Mouse (Mus musculus) cerebellum, postnatal 10 days (tissue): ENCODE results near the gene Glyat.
A peak's percentile ranks its signal among the peaks of the same experiment; 100 is the strongest.
"Not testable (repeated sequence)": the region's sequence is repeated elsewhere in the genome, so short reads cannot be mapped to it uniquely, and the experiment has no call there.

Experiments used
- DNase-seq, 2 experiments: peaks; one replicate each; pipeline ENCODE4 v3.0.0; 2021; ENCODE audit warnings: mixed read lengths in 2 of 2

Glyat gene

GRCm38 (mm10) chr19:12633176-12633575 lies at the start of gene Glyat:
TSS of gene Glyat (plus strand) at chr19:12633308.
- DNase-seq: no peak

DNA sequence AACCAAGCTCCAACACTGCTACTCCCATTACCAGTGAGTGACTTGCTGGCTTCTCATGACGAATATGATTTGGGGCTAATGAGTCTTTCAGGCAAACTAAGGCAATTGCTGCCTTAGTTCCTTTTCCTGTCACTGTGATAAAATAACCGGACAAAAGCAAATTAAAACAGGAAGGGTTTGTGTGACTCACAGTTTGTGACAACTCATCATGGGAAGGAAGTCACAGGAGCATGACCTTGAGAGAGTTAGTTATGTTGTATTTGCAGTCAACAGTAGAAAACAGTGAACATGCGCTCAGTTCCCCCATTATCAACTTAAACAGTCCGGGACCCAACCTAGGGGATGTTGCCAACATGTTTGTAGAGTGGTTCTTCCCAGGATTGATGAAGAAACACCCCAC lies 47.8 kb upstream of the Glyat start:
- no peak for DNase-seq

DNA sequence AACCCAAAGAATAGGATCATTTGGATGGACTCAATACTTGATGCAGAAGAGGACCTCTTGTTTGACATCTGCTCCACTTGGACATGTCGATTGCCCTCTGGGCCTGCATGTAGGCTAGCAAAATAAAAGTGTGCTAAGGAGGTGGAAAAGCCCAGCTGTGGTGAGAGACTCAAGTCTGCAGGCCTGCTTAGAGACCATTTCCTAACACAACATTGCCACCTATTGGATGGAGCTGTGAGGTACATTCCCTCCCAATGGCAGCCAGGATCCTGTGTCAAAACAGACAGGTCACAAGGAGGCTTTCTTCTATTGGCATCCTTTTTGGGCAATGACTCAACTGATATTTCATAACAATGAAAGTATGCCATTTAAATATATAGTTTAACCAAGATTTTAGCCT lies 41.2 kb upstream of the Glyat start:
- DNase-seq: peak; percentile 76 to 83

DNA sequence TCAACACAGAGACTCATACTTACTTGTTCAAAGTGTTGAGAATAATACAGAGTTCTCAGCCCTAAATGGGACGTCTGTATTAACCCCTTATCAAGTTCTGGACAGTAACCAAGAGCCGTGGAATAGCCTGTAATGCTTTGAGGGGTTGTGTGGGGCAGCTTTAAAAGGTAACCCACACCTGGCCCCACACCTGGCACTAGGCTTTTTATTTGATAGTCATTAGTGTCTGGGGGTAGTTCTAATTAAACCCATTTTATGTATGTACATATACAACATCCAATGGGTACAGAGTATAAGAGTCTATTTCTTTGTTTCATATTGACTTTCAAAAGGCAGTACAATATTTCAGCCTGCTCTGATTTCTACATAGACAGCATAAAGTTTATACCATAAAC lies 38.0 kb upstream of the Glyat start:
- DNase-seq: no peak

DNA sequence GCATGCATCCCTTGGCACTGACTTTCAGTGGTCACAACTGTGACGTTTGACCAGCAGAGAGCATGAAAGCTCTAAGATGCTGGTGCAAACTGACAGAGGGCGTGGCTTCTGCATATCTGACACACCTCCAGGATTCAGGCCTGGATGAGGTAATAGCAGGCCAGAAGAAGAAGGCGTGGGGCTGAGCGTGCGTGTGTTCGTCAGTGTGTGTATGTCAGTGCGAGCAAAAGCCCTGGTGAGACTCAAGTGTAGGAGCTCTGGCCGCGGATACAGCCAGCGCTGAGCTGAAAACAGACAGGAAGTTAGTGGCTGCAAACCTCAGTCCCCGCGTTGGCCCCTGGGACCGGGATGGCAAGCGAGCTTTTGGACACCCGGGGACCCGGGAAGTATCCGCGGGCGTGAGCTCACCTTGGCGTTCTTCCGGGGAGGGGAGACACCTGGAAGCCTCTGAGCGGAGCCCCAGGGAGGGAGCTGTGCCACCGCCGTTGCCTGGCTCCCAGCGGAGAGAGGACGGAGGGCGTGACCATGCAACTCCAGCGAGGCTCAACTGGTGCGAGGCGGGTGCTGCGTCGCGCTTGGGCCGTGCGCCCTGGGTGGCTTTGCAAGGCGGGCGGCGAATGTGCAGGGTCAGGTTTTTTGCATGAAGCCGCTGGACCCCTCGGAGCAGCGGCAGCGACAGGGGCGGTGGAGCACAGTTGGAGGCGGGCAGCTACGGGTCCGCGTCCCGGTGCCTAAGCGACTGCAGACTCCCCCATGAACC lies 37.4 kb upstream of the Glyat start:
- peak; percentile 80 to 81 for DNase-seq

DNA sequence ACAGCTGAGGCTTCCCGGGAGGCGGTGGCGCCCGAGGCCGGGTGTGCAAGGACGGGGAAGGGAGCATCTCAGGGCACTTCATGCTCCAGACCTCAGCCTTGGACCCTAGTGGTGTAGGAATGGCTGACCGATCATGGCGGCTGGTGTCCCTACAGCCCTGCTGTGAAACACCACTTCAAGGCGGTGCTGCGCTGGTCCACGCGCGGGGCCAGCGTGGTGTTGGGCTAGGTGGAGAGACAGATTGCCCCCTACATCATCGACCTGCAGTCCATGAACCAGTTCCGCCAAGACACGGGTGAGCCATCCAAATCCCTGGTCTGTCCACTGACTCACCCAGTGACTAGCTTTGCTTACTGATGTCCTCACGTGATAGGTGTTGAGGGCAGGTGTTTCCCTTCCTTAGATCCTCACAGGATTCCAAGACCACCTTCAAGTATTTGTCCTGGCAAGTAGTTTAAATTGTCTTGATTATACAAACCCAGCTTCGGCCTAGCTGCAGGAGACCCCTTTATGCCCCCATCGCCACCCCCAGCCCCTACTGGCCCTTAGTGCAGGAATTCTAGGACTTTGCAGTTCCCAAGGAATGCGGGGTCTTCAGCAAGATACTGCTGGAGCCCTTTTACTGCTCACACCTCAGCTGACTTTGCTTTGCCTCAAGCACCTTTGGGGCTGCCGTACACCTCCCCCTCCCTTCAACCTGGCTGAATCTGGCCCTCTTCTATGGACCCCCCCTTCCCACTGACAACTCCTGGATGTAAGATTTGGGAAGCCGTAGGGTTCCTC lies 36.6 kb upstream of the Glyat start:
- DNase-seq: peak in 1 of 2 experiments; percentile 56

DNA sequence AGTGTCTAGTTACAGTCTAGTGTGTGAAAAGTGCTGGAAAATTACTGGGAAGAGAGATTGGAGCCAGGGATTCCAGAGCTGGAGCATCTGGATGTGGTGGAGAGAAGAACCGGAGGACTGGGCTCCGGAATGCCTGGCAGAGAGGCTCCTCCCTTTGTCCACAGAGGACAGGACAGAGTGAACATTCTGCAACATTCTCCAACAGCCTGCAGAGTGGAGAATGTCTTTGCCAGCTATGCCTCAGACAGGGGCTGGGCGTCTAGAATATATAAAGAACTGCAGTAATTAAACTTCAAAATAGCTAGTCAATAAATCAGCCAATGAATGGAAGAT lies 36.1 kb upstream of the Glyat start:
- peak in 1 of 2 experiments; percentile 5 for DNase-seq

- DNase-seq: no peak
Observed at GRCm38 (mm10) chr19:12598674-12599073, 34.4 kb upstream of the Glyat start.

DNA sequence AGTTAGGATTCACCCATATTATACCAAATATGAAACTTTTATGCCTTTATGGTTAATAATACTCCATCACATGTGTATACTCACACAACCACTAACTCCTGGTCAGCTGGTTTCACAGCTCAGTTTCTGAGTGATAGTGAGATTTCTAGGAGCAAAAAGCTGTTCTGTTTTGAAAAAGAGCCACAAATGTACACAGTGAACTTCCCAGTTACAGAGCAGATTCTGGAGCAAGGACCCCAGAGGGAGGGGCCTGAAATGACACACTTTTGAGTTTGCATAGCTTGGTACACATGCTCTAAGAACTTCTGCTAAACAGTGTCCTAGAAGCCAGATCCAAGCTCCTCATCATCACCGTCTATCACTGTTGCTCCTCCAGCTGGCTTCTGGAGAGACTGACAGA lies 33.4 kb upstream of the Glyat start, which contains the start of gene Gm4952:
TSS of gene Gm4952 (plus strand) at position 301 of the 400 bp plus-strand sequence.
- DNase-seq: no peak

DNA sequence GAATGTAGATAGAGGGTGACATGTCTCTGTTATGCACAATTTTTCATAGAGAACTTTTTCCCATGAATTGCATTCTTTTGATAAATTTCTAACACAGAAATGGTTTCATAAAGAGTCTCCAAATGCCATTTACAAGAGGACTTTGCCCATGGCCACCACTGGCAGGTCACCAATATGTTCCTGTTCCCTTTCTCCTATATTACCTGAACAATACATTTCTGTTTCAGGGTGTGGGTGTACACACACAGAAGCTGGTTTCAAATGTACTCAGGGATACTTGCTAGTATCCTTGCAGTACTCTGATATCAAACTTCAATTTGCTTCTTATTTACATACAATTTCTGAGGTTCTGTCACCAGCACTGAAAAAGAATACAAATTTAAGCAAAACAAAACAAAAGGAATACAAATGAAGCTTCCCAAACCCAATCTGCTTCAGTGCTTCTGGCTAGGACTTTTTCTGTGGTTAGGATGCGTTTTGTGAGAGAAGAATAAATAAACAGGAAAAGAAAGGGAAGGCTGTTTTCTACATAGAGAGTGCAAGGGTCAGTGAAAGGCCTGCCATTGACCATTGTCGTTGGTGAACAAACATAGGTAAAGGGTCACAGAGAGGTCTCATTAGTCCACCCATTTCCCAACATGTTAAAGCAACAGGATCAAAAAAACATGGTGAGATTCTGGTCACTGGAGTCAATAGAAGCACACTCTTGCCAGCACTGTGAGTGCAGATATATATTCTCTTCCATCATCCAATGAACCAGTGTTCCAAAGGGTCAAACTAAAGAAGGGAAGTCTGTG lies 32.2 kb upstream of the Glyat start:
- DNase-seq: no peak

GRCm38 (mm10) chr19:12608336-12608735 lies 24.8 kb upstream of the Glyat start:
- DNase-seq: no peak

GRCm38 (mm10) chr19:12613646-12614045 lies 19.5 kb upstream of the Glyat start:
- no peak for DNase-seq

DNA sequence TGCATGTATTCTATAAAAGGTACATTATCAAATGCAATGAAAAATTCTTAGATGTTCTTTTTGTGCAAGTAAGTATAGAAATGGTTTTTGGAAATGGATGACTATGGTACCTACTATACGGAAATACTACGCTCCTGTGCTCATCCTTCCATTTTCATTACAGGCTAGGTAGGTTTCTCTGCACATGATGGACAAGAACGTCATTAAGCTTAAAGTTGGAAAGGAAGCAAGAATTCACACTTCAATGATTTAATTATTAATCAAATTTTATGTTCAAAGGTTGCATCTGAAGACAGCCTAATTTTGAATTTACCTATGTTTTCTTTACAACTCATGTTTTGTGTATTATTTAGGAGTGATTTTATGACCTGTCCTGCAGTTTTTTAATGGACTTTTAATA lies 1.2 kb downstream of the Glyat start:
- DNase-seq: no peak

DNA sequence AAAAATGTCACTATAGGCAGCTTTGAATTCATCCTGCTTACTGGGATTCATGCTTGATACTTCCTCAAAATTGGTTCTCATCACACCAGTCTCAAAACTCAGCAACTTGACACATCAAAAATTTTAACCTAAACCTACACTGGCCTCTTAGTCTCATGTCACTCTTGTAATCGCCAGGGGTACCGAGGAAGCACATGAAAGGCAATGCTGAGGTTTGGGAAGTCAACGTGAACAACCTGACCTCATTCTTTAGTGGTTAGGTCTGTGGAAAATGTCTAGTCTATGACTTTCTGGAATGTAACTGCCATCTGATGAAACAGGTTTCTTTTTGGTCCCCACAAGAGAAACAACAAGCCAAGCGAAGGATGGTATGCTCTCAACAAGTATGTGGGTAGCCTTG lies 1.9 kb downstream of the Glyat start:
- no peak for DNase-seq

DNA sequence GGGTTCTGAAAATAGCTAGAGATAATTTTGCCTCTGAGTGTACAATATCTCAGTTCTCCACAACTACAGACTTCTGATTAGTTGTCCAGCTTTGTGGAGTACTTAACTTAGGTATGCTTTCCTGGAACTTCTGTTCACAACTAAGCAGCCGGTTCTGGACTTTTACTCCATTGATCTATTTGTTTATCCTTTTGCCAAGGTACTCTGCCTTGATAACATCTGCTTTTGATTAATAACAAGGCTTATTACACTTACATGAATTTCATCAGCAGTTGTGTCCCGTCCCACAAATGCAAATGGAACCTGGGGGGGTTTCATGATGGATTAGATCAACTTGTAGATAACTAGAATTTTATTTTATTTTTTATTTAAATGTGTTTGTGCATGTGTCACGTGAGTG lies 3.8 kb downstream of the Glyat start:
- no peak for DNase-seq

DNA sequence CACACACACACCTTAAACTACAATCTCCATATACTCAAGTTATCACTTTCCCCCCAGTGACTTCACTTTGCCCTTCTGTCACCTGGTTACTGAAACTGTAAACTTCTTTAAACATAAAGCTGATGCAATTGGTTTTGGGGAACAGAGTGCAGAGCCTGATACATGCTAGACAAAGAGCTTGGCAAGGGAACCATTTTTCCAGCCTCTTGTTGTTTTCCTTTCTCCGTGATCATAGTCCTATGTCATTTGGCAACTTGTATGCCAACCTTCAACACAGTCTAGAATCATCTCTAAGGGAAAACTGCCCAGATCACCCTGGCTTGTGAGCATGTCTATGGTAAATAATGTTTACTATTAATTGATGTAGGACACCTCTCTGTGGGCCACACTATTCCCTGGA lies 4.9 kb downstream of the Glyat start:
- no peak for DNase-seq

DNA sequence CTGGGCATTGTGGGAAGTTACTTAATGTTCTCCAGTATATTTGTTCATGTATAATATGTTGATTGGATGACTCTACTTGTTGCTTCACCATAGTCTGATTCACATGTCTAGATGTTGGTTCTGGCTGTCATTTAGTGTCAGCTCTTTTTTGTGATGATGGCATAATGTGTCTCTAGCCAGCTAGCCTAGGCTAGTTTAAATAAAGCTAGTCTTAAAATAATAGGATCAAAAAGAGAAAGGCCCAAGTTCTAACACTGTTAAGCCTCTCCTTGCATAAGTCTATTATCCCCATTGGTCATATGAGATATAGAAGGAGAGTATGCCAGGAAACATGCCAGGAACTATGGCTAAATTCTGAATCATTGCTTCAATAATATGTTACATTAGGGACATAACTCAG lies 16.4 kb downstream of the Glyat start:
- no peak for DNase-seq

GRCm38 (mm10) chr19:12666156-12666555 lies 33.0 kb downstream of the Glyat start:
- DNase-seq: no peak

- DNase-seq: not testable (repeated sequence)
Observed at GRCm38 (mm10) chr19:12668601-12669000, 35.5 kb downstream of the Glyat start.

- no peak for DNase-seq
Observed at GRCm38 (mm10) chr19:12670139-12670538, 37.0 kb downstream of the Glyat start, which contains the start of gene Olfr1442. TSS of gene Olfr1442 (plus strand) at chr19:12670439.

- DNase-seq: no peak
Observed at GRCm38 (mm10) chr19:12671051-12671450, 37.9 kb downstream of the Glyat start.

DNA sequence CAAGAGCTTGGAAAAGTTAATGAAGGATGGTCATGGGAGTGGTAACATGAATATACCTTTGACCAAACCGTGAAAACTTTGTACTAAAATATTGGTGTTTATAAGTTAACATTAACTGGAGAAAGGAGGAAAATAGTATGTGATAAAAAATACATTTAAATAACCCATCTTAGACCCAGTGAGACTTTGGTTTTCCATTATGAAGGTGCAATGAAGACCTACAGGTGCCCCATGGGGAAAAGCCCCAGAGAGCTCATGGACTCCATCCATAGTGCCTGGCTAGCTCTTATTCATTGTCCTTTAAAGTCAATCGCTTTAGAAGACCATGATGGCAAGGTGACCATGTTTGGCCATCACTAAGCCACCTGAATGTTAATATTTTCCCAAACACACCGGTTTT lies 44.7 kb downstream of the Glyat start, which contains the start of gene Olfr1443:
TSS of gene Olfr1443 (plus strand) at position 301 of the 400 bp plus-strand sequence.
- DNase-seq: no peak

GRCm38 (mm10) chr19:12684638-12685037 lies 51.5 kb downstream of the Glyat start:
- DNase-seq: no peak
